Mouse (Mus musculus) forebrain, embryonic 16.5 days (tissue): ENCODE measurements around the gene Kcnn1. TPM values are rescaled to one million over a fixed set of nuclear protein-coding genes. Genes with fewer than 3 reads are reported as not detected.

Experiments used
- ATAC-seq: fragments of 200-750 bp; cut with Nextera tagmentation; 2 replicates; pipeline ENCODE4 v1.8.0; 2017; ENCODE audit warnings: mild to moderate bottlenecking, moderate library complexity
- H3K27ac ChIP-seq: fragments of 300-500 bp; sonication (generic); 2 replicates; pipeline ENCODE4 v1.5.1; 2014; ENCODE audit warnings: low read length, control low read depth
- H3K27me3 ChIP-seq: fragments of 300-500 bp; sonication (generic); replicated peaks from 2 replicates; pipeline ENCODE4 v1.6.1; 2014; ENCODE audit warnings: low read length; ENCODE audit not compliant: control insufficient read depth, insufficient read depth
- H3K36me3 ChIP-seq: fragments of 300-500 bp; sonication (generic); 2 replicates; pipeline ENCODE4 v1.6.1; 2014; ENCODE audit not compliant: control insufficient read depth, insufficient read depth
- H3K4me1 ChIP-seq: fragments of 300-500 bp; sonication (generic); replicated peaks from 2 replicates; pipeline ENCODE4 v1.6.1; 2014; ENCODE audit warnings: low read length; ENCODE audit not compliant: control insufficient read depth, insufficient read depth
- H3K4me2 ChIP-seq: fragments of 300-500 bp; sonication (generic); 2 replicates; pipeline ENCODE4 v1.6.1; 2014; ENCODE audit warnings: mild to moderate bottlenecking, low read length, control low read depth
- H3K4me3 ChIP-seq: fragments of 300-500 bp; sonication (generic); replicated peaks from 2 replicates; pipeline ENCODE4 v1.5.1; 2014; ENCODE audit warnings: mild to moderate bottlenecking, low read length, control low read depth
- H3K9ac ChIP-seq: fragments of 300-500 bp; sonication (generic); replicated peaks from 2 replicates; pipeline ENCODE4 v1.6.1; 2014; ENCODE audit warnings: low read depth, low read length, control low read depth
- H3K9me3 ChIP-seq: fragments of 300-500 bp; sonication (generic); 2 replicates; pipeline ENCODE4 v1.6.1; 2016; ENCODE audit warnings: low read length; ENCODE audit not compliant: control insufficient read depth
- WGBS: fragments of 180-500 bp; shearing (Covaris S2); extraction: QIAGEN DNeasy Blood & Tissue Kit; methylation state at CpG from one replicate; pipeline ENCODE4 v1.1.7; 2014; 5-methylcytosine and 5-hydroxymethylcytosine counted together
- polyA plus RNA-seq: library from polyadenylated mRNA; unstranded; fragments of >200 nt; fragmentation: Nextera tagmentation; extraction: Ambion mirVana; gene quantifications from 2 replicates; pipeline ENCODE4 v1.2.1, GENCODE M21; 2015

The Kcnn1 gene
- 11.2 and 13.4 TPM in 2 replicates for polyA plus RNA-seq

- peak within 1 kb of the TSS; percentile 96 for H3K27ac ChIP-seq
- H3K4me3 ChIP-seq, result peak within 1 kb of the TSS; percentile 59
- H3K27me3 ChIP-seq, result no peaks in the 10 kb centered on the region; the same call in 1 of the 2 replicates
- under 1% methylated on average over 55 of the region's 55 CpGs for WGBS
- H3K9me3 ChIP-seq, result no peaks in the 10 kb centered on the region
- H3K9ac ChIP-seq, result peak within 1 kb of the TSS; percentile 76
- 0 out of 2 replicates have a peak, but pooled peaks cover 4% of the 10 kb centered on the region for H3K36me3 ChIP-seq
- H3K4me2 ChIP-seq, result peak within 1 kb of the TSS; percentile 96
- ATAC-seq, result no peak
- H3K4me1 ChIP-seq, result peaks cover 40% of the 10 kb centered on the region
Observed at GRCm38 (mm10) chr8:70862824-70863641, at the start of gene Kcnn1. TSS of gene Kcnn1 (minus strand) at chr8:70863258.

- Histone ChIP-seq H3K4me1 (peaks cover 5% of the 10 kb centered on the region), H3K27ac (no peak overlapping the region), H3K4me2 (no peak overlapping the region), H3K36me3 (peaks cover 31% of the 10 kb centered on the region), H3K4me3 (no peak overlapping the region), H3K27me3 (no peaks in the 10 kb centered on the region), H3K9me3 (no peaks in the 10 kb centered on the region), H3K9ac (no peak overlapping the region)
- no peak for ATAC-seq
- WGBS, result 84% methylated on average over 5 of the region's 5 CpGs
Observed at GRCm38 (mm10) chr8:70911596-70911995, 48.5 kb upstream of the Kcnn1 start.

- Histone ChIP-seq H3K4me2 (no peak overlapping the region), H3K9ac (no peak overlapping the region), H3K9me3 (no peaks in the 10 kb centered on the region), H3K36me3 (peaks cover 2% of the 10 kb centered on the region), H3K4me1 (peaks cover 14% of the 10 kb centered on the region), H3K27ac (no peak overlapping the region), H3K4me3 (no peak overlapping the region), H3K27me3 (peaks cover 12% of the 10 kb centered on the region)
- no peak for ATAC-seq
- WGBS, result 97% methylated on average over 2 of the region's 2 CpGs
Observed at GRCm38 (mm10) chr8:70907518-70907917, 44.5 kb upstream of the Kcnn1 start.

GRCm38 (mm10) chr8:70905831-70906736, 43.0 kb upstream of the Kcnn1 start, which contains the start of gene Map1s:
TSS of gene Map1s (plus strand) at chr8:70905932.
- H3K9ac ChIP-seq, result peak within 1 kb of the TSS; percentile 91
- whole genome bisulfite sequencing, result under 1% methylated on average over 78 of the region's 86 CpGs
- peak within 1 kb of the TSS; percentile 85 for H3K4me2 ChIP-seq
- peaks cover 12% of the 10 kb centered on the region for H3K27me3 ChIP-seq
- ATAC-seq, result peak; percentile 96
- no peaks in the 10 kb centered on the region for H3K9me3 ChIP-seq
- peak within 1 kb of the TSS; percentile 87 for H3K4me3 ChIP-seq
- H3K4me1 ChIP-seq, result peaks cover 14% of the 10 kb centered on the region
- H3K27ac ChIP-seq, result peak within 1 kb of the TSS; percentile 85
- H3K36me3 ChIP-seq, result no peaks in the 10 kb centered on the region

- Histone ChIP-seq H3K36me3 (no peaks in the 10 kb centered on the region), H3K4me2 (peak overlapping the region; percentile 77), H3K9me3 (no peaks in the 10 kb centered on the region), H3K27ac (peak overlapping the region; percentile 85), H3K4me1 (peaks cover 14% of the 10 kb centered on the region), H3K9ac (peak overlapping the region; percentile 91), H3K4me3 (peak overlapping the region; percentile 87), H3K27me3 (peaks cover 12% of the 10 kb centered on the region)
- 21% methylated on average over 8 of the region's 8 CpGs for WGBS
- peak; percentile 24 for ATAC-seq
Observed at GRCm38 (mm10) chr8:70905463-70905830, 42.4 kb upstream of the Kcnn1 start.

- H3K9me3 ChIP-seq, result no peaks in the 10 kb centered on the region
- H3K36me3 ChIP-seq, result no peaks in the 10 kb centered on the region
- H3K4me2 ChIP-seq, result no peak overlapping the region
- peaks cover 14% of the 10 kb centered on the region for H3K4me1 ChIP-seq
- 72% methylated on average over 4 of the region's 4 CpGs for WGBS
- no peak overlapping the region for H3K27ac ChIP-seq
- no peak overlapping the region for H3K4me3 ChIP-seq
- ATAC-seq, result no peak
- H3K9ac ChIP-seq, result no peak overlapping the region
- H3K27me3 ChIP-seq, result peaks cover 12% of the 10 kb centered on the region
Observed at GRCm38 (mm10) chr8:70904532-70904931, 41.5 kb upstream of the Kcnn1 start.

GRCm38 (mm10) chr8:70903582-70903981, 40.5 kb upstream of the Kcnn1 start:
- H3K36me3 ChIP-seq, result no peaks in the 10 kb centered on the region
- H3K9ac ChIP-seq, result no peak overlapping the region
- ATAC-seq, result no peak
- H3K9me3 ChIP-seq, result no peaks in the 10 kb centered on the region
- H3K27me3 ChIP-seq, result peaks cover 12% of the 10 kb centered on the region
- H3K4me1 ChIP-seq, result peaks cover 14% of the 10 kb centered on the region
- H3K27ac ChIP-seq, result no peak overlapping the region
- no peak overlapping the region for H3K4me3 ChIP-seq
- H3K4me2 ChIP-seq, result no peak overlapping the region

GRCm38 (mm10) chr8:70903112-70903511, 40.1 kb upstream of the Kcnn1 start:
- Histone ChIP-seq H3K4me3 (no peak overlapping the region), H3K36me3 (no peaks in the 10 kb centered on the region), H3K4me1 (peaks cover 18% of the 10 kb centered on the region), H3K27ac (no peak overlapping the region), H3K9me3 (no peaks in the 10 kb centered on the region), H3K4me2 (no peak overlapping the region), H3K9ac (no peak overlapping the region), H3K27me3 (peaks cover 12% of the 10 kb centered on the region)
- WGBS, result 43% methylated on average over 4 of the region's 4 CpGs
- ATAC-seq, result no peak

- Histone ChIP-seq H3K4me2 (no peak overlapping the region), H3K36me3 (no peaks in the 10 kb centered on the region), H3K9me3 (no peaks in the 10 kb centered on the region), H3K27me3 (peaks cover 12% of the 10 kb centered on the region), H3K27ac (no peak overlapping the region), H3K4me3 (no peak overlapping the region), H3K9ac (no peak overlapping the region), H3K4me1 (peaks cover 22% of the 10 kb centered on the region)
- 19% methylated on average over 5 of the region's 5 CpGs for WGBS
- ATAC-seq, result no peak
Observed at GRCm38 (mm10) chr8:70902211-70902610, 39.2 kb upstream of the Kcnn1 start.
